Comparison of ENCODE assay signal across 27 mouse cellular contexts in genomic region chr2:35779266-35779665, GRCm38 (mm10).
"Had no signal": no experiment of that assay in that cellular context is flagged by ENCODE, and none has a peak within 500 bp of the region (broad histone marks: within the 10 kb centered on the region; RNA-seq: fewer than 3 reads in every experiment).

No protein-coding gene starts in this region.

- H3K4me2 ChIP-seq: heart, embryonic 12.5 days; heart, embryonic 15.5 days; hindbrain, embryonic 13.5 days; hindbrain, embryonic 15.5 days; kidney, embryonic 15.5 days; limb, embryonic 13.5 days; limb, embryonic 15.5 days; liver, embryonic 12.5 days had no signal

- ATAC-seq: forebrain, postnatal 0 days; hindbrain, postnatal 0 days; intestine, embryonic 16.5 days; liver, embryonic 12.5 days had no signal

- H3K4me3 ChIP-seq: heart, adult 2 months; heart, embryonic 12.5 days; heart, embryonic 15.5 days; hindbrain, embryonic 13.5 days; hindbrain, embryonic 15.5 days; kidney, embryonic 15.5 days; limb, embryonic 13.5 days; limb, embryonic 15.5 days; liver, embryonic 12.5 days had no signal

- H3K36me3 ChIP-seq: heart, embryonic 12.5 days; heart, embryonic 15.5 days; hindbrain, embryonic 13.5 days; hindbrain, embryonic 15.5 days; kidney, embryonic 15.5 days; limb, embryonic 13.5 days; limb, embryonic 15.5 days; liver, embryonic 12.5 days had no signal

- H3K9me3 ChIP-seq: heart, embryonic 12.5 days; heart, embryonic 15.5 days; hindbrain, embryonic 13.5 days; hindbrain, embryonic 15.5 days; kidney, embryonic 15.5 days; limb, embryonic 13.5 days; limb, embryonic 15.5 days; liver, embryonic 12.5 days had no signal

- H3K9ac ChIP-seq: forebrain, postnatal 0 days; heart, embryonic 12.5 days; heart, embryonic 15.5 days; hindbrain, embryonic 13.5 days; hindbrain, embryonic 15.5 days; kidney, embryonic 15.5 days; limb, embryonic 13.5 days; limb, embryonic 15.5 days; liver, embryonic 12.5 days; liver, embryonic 14.5 days had no signal

- H3K27me3 ChIP-seq: heart, embryonic 12.5 days; hindbrain, embryonic 13.5 days; hindbrain, embryonic 15.5 days; kidney, embryonic 15.5 days; limb, embryonic 13.5 days; limb, embryonic 15.5 days had no signal

- DNase-seq: forebrain, postnatal 0 days; gastrocnemius, postnatal 14 days; gastrocnemius, postnatal 36 days; heart, adult 11 months; heart, adult 2 months; heart, postnatal 14 days; heart, postnatal 36 days; kidney, adult 11 months; kidney, adult 2 months; kidney, adult 9 months; kidney, postnatal 14 days; kidney, postnatal 36 days; layer of hippocampus, adult 9-11 months; layer of hippocampus, postnatal 36 days; left cerebral cortex, postnatal 4 days had no signal

- H3K4me1 ChIP-seq: hindbrain, embryonic 15.5 days; kidney, embryonic 15.5 days; limb, embryonic 13.5 days; liver, embryonic 12.5 days had no signal

- H3K27ac ChIP-seq: heart, adult 2 months; heart, embryonic 15.5 days; hindbrain, embryonic 13.5 days; hindbrain, embryonic 15.5 days; hindbrain, postnatal 0 days; kidney, embryonic 15.5 days; kidney, postnatal 0 days; limb, embryonic 13.5 days; limb, embryonic 15.5 days; liver, embryonic 12.5 days; liver, embryonic 14.5 days had no signal
